Mouse (Mus musculus) fat pad, adult 2 months (tissue): ENCODE results near the gene Gm10647.

Source experiments
- DNase-seq: peaks from one replicate; pipeline ENCODE4 v3.0.0-alpha.2; 2011; ENCODE audit warnings: low read depth, low spot score; ENCODE audit errors: extremely low read depth

Gene Gm10647

DNA sequence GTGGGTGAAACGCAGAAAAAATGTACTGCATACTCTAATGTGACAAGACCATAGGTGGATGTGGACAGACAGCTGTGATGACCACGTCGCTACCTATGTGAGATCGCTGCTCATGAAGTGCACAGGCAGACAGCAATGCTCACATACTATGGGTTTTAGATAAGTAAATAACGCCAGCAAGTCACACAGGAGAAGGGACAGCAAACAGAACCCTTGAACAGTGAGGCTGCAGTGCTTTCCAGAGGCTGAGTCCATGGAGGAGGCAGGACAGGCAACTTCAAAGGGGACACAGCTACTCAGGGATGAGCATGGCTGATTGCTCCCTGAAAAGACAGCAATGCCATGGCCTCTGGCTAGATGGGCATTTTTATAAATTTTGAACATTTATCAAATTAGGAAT is 50.0 kb downstream of the Gm10647 start:
- DNase-seq = no peak
